Mouse (Mus musculus) intestine, embryonic 16.5 days (tissue): ENCODE results near the gene Abca8b. TPM values are rescaled to one million over a fixed set of nuclear protein-coding genes. Genes with fewer than 3 reads are reported as not detected.

Experiments used
- ATAC-seq: fragments of 200-750 bp; cut with Nextera tagmentation; 2 replicates; pipeline ENCODE4 v1.8.0; 2017; ENCODE audit warnings: moderate TSS enrichment, moderate library complexity
- H3K27ac ChIP-seq: fragments of 300-500 bp; sonication (generic); 2 replicates; pipeline ENCODE4 v1.5.1; 2014; ENCODE audit warnings: mild to moderate bottlenecking, low read length
- H3K27me3 ChIP-seq: fragments of 300-500 bp; sonication (generic); replicated peaks from 2 replicates; pipeline ENCODE4 v1.6.1; 2014; ENCODE audit warnings: low read length, control low read depth, mixed read lengths; ENCODE audit not compliant: control insufficient read depth, insufficient read depth
- H3K36me3 ChIP-seq: fragments of 300-500 bp; sonication (generic); 2 replicates; pipeline ENCODE4 v1.6.1; 2014; ENCODE audit warnings: low read length, control low read depth; ENCODE audit not compliant: control insufficient read depth, insufficient read depth
- H3K4me1 ChIP-seq: fragments of 300-500 bp; sonication (generic); 2 replicates; pipeline ENCODE4 v1.6.1; 2014; ENCODE audit warnings: low read length, control low read depth, mixed read lengths; ENCODE audit not compliant: control insufficient read depth, insufficient read depth
- H3K4me2 ChIP-seq: fragments of 300-500 bp; sonication (generic); 2 replicates; pipeline ENCODE4 v1.6.1; 2014; ENCODE audit warnings: low read depth, low read length, control low read depth
- H3K4me3 ChIP-seq: fragments of 300-500 bp; sonication (generic); 2 replicates; pipeline ENCODE4 v1.5.1; 2014; ENCODE audit warnings: mild to moderate bottlenecking, low read length
- H3K9ac ChIP-seq: fragments of 300-500 bp; sonication (generic); 2 replicates; pipeline ENCODE4 v1.6.1; 2014; ENCODE audit warnings: low read depth, low read length
- H3K9me3 ChIP-seq: fragments of 300-500 bp; sonication (generic); 2 replicates; pipeline ENCODE4 v1.6.1; 2016; ENCODE audit warnings: low read length, control low read depth; ENCODE audit not compliant: control insufficient read depth
- WGBS: fragments of 180-500 bp; shearing (Covaris S2); extraction: QIAGEN DNeasy Blood & Tissue Kit; methylation state at CpG from one replicate; pipeline ENCODE4 v1.1.7; 2014; 5-methylcytosine and 5-hydroxymethylcytosine counted together
- polyA plus RNA-seq: library from polyadenylated mRNA; unstranded; fragments of >200 nt; fragmentation: Nextera tagmentation; extraction: Ambion mirVana; gene quantifications from 2 replicates; pipeline ENCODE4 v1.2.1, GENCODE M21; 2015

Gene Abca8b
- polyA plus RNA-seq, 1 experiment from 2014 or later, result 0.84 TPM

DNA sequence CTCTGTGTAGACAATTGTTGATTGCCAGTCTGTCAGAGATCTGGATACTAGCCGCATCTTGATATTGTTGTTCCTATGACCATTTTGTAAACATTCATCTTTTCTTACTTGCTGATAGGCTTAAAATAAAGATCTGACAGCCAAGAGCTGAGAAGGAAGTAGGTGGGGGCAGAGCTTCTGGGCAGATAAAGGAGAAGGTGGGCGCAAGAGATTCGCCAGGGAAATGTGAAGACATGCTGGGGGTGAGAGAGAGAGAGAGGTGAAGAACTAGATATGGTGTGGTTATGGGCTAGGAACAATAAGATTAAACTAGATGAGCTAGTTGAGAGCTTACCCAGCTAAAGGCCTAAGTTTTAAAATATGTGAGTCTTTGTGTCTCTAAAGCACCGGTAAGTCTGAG lies 106.0 kb downstream of the Abca8b start:
- Histone ChIP-seq H3K9ac (no peak overlapping the region), H3K4me1 (no peaks in the 10 kb centered on the region), H3K9me3 (no peaks in the 10 kb centered on the region), H3K27me3 (no peaks in the 10 kb centered on the region), H3K4me2 (no peak overlapping the region), H3K36me3 (no peaks in the 10 kb centered on the region), H3K27ac (no peak overlapping the region), H3K4me3 (no peak overlapping the region)
- no peak for ATAC-seq
- WGBS, result 92% methylated on average over 4 of the region's 4 CpGs

GRCm38 (mm10) chr11:109886757-109887156 lies 108.9 kb downstream of the Abca8b start:
- H3K36me3 ChIP-seq, result no peaks in the 10 kb centered on the region
- no peaks in the 10 kb centered on the region for H3K9me3 ChIP-seq
- no peak overlapping the region for H3K9ac ChIP-seq
- no peak overlapping the region for H3K4me2 ChIP-seq
- ATAC-seq, result no peak
- no peak overlapping the region for H3K27ac ChIP-seq
- H3K4me3 ChIP-seq, result no peak overlapping the region
- H3K27me3 ChIP-seq, result no peaks in the 10 kb centered on the region
- 95% methylated on average over 4 of the region's 4 CpGs for WGBS
- no peaks in the 10 kb centered on the region for H3K4me1 ChIP-seq

GRCm38 (mm10) chr11:109885521-109885920 lies 110.1 kb downstream of the Abca8b start:
- H3K4me3 ChIP-seq, result no peak overlapping the region
- WGBS, result 88% methylated on average over 3 of the region's 3 CpGs
- no peaks in the 10 kb centered on the region for H3K27me3 ChIP-seq
- H3K4me1 ChIP-seq, result no peaks in the 10 kb centered on the region
- no peak for ATAC-seq
- no peak overlapping the region for H3K9ac ChIP-seq
- no peak overlapping the region for H3K4me2 ChIP-seq
- H3K9me3 ChIP-seq, result no peaks in the 10 kb centered on the region
- H3K36me3 ChIP-seq, result no peaks in the 10 kb centered on the region
- no peak overlapping the region for H3K27ac ChIP-seq

- Histone ChIP-seq H3K9me3 (no peaks in the 10 kb centered on the region), H3K36me3 (no peaks in the 10 kb centered on the region), H3K4me1 (no peaks in the 10 kb centered on the region), H3K27ac (no peak overlapping the region), H3K4me3 (no peak overlapping the region), H3K4me2 (no peak overlapping the region), H3K9ac (no peak overlapping the region), H3K27me3 (no peaks in the 10 kb centered on the region)
- ATAC-seq, result peak; percentile 26; the same call in 1 of the 2 replicates
- WGBS, result 64% methylated on average over 4 of the region's 4 CpGs
Measured at GRCm38 (mm10) chr11:109884801-109885200, 110.8 kb downstream of the Abca8b start.

DNA sequence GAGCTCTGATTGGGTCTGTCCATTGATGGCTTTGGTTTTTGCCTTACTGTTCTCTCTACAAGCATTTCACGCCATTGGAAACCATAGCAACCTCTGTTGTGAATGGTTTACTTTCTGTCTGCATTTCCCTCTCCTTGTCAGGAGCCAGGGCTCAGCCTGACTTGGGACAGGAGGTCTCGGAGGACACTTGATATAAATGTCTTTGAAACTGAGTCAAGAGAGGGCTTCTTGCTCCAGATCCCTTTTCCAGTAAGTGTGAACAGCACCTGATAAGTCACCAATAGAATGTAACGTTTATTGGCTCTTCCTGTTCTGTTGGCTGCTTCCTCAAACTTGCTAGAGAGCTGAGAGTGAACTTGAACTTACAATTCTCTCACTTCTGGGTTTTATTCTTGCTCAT lies 111.5 kb downstream of the Abca8b start:
- no peak for ATAC-seq
- H3K36me3 ChIP-seq, result no peaks in the 10 kb centered on the region
- no peaks in the 10 kb centered on the region for H3K4me1 ChIP-seq
- no peaks in the 10 kb centered on the region for H3K9me3 ChIP-seq
- no peak overlapping the region for H3K4me2 ChIP-seq
- no peak overlapping the region for H3K27ac ChIP-seq
- whole genome bisulfite sequencing, result 64% methylated on average over 3 of the region's 3 CpGs
- no peak overlapping the region for H3K9ac ChIP-seq
- H3K27me3 ChIP-seq, result no peaks in the 10 kb centered on the region
- H3K4me3 ChIP-seq, result no peak overlapping the region

Other genes with a start within 250 kb of the Abca8b start
- gene 1700012B07Rik, start 167.8 kb downstream of the Abca8b start, polyA plus RNA-seq, result not detected in 2 replicates
- 0.67 and 0.89 TPM in 2 replicates for gene Abca8a, start 100.1 kb upstream of the Abca8b start, polyA plus RNA-seq
- gene Abca9, start 172.4 kb upstream of the Abca8b start, polyA plus RNA-seq, result 0.95 and 1.1 TPM in 2 replicates